Mouse (Mus musculus): ENCODE measurements at regions not wholly inside any gene's neighbourhood (a gene's known extent, or its start where the extent isn't known, plus 50 kb on each side); places are given as distances from the start of the nearest gene placed in this dataset.

GRCm38 (mm10) chr7:90030486-90031250 lies 49.9 kb upstream of the Eed start:
- CTCF ChIA-PET, result no interaction called here

- CTCF ChIA-PET, result interaction anchor here (0.6 kb wide), 1 partner anchor 135 kb away, joined by 3 read pairs; no protein-coding TSS in a partner anchor
These were observed 52.3 kb upstream of the Eed start for GRCm38 (mm10) chr7:90033086-90033485.

GRCm38 (mm10) chr7:90033640-90034312 lies 53.0 kb upstream of the Eed start:
- CTCF ChIA-PET, result interaction anchor here (0.6 kb wide), 1 partner anchor 134 kb away, joined by 3 read pairs; no protein-coding TSS in a partner anchor

DNA sequence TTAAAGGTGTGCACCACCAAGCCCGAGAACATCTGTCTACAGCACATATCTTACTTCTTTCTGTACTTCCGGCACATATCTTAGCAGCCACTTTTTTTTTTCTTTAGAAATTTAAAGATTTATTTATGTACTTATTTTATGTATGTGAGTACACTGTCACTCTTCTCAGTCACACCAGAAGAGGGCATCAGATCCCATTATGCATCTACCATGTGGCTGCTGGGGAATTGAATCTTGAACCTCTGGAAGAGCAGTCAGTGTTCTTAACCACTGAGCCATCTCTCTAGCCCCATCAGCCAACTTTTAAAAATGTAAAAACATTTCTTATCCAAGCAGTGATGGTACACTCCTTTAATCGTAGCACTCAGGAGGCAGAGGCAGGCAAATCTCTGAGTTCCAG lies 53.7 kb upstream of the Eed start:
- CTCF ChIA-PET, result no interaction called here

DNA sequence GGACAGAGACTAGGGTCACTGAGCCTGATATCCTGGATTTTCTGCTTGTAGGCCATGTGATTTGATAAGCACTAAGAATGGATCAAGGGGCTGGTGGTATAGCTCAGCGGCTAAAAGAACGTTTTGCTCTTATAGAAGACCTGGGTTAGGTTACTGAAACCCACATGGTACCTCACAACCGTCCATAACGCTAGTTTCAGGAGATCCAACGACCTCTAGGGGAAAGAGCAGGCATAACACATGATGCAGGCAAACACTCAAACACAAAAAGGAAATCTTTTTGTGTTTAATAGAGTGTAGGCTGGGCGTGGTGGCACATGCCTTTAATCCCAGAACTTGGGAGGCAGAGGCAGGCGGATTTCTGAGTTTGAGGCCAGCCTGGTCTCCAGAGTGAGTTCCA lies 54.6 kb upstream of the Eed start:
- CTCF ChIA-PET, result no interaction called here

DNA sequence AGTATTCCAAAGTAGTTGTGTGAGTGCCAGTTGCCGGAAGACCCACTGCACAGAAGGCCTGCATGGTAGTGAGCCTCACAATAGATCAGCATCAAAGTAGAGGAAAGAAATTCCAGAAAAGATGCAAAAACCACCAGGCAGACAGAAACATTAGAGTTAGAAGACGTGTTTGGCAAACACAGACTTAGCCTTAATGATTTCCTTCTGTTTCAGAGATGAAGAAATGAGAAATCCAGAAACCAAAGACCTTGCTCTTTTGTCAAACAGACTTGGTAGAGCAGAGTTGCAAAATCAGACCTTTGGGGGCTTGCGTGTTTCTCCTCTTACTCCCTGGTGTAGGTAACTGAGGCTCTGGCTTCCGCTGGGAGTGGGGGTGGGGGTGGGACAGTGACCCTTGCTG lies 57.0 kb upstream of the Eed start:
- CTCF ChIA-PET, result no interaction called here

DNA sequence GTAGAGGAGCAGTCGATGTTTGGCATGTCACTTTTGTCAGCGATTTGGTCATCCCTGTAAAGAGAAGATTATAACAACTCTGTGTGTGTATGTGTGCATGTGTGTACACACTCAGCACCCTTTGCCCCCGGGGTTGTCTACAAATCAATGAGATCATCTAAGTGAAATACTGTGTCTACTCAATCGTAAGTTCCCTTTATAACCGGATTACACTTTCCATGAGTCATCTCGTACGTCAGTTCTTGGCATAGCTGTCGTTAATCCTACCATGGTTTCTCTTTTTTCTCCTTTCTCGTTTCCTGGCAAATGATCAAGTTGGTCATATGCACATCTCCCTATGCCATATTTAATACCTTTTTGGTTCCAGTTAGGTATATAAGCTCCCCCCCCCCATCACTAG lies 58.7 kb upstream of the Eed start:
- CTCF ChIA-PET, result interaction anchor here (0.5 to 0.8 kb wide), 4 partner anchors 9 to 103 kb away, joined by 3 to 10 read pairs (median 4); no protein-coding TSS in a partner anchor

- CTCF ChIA-PET, result interaction anchor here (0.7 kb wide), 1 partner anchor 108 kb away, joined by 5 read pairs; no protein-coding TSS in a partner anchor
These were observed 60.0 kb upstream of the Eed start for GRCm38 (mm10) chr7:90040581-90041340.

GRCm38 (mm10) chr7:90041565-90042024 lies 60.8 kb upstream of the Eed start:
- CTCF ChIA-PET, result interaction anchor here (0.5 kb wide), 1 partner anchor 72 kb away, joined by 3 read pairs; no protein-coding TSS in a partner anchor

DNA sequence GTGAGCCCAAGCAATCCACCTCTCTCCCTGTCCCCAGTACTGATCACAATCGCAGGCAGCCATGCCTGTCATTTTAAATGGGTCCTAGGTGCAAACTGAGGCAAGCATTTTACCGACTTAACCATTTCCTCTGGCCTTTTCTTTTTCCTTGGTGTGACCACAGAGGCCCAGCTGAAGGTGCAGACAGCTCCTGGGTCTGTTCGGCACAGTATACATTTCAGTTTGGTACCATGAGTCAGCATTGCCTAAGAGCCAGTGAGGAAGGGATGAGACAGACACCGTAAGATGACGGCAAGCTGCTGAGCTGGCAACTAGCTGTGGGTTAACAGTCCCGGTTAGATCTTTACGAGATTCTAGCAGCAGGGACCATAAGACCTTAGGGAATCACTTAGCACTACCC lies 61.6 kb upstream of the Eed start:
- CTCF ChIA-PET, result interaction anchor here (1.1 kb wide), 1 partner anchor 9 kb away, joined by 3 read pairs; no protein-coding TSS in a partner anchor

GRCm38 (mm10) chr7:90043526-90043925 lies 62.7 kb upstream of the Eed start:
- CTCF ChIA-PET, result no interaction called here

GRCm38 (mm10) chr7:90044100-90044698 lies 63.4 kb upstream of the Eed start:
- CTCF ChIA-PET, result no interaction called here

- CTCF ChIA-PET, result no interaction called here
These were observed 64.5 kb upstream of the Eed start for GRCm38 (mm10) chr7:90045208-90045800.

- CTCF ChIA-PET, result no interaction called here
These were observed 65.4 kb upstream of the Eed start for GRCm38 (mm10) chr7:90046228-90046627.

DNA sequence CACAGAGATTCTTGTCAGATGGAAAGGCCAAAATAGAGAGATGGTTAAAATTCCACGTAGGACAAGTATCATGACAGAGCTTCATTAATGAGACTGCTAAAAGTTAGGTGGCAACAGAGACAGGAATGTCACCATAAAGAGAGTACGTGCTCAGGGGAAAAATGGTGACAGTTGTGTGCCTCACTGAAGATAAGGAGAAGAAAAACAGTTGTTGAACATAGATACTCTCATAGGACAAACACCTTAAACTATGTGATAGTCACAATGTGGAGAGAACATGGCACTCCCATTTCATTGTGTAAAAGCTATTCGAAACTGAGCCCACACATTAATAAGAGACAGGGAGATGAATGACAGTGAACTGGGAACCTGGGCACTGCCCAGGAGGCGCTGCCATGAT lies 66.1 kb upstream of the Eed start:
- CTCF ChIA-PET, result no interaction called here

- CTCF ChIA-PET, result interaction anchor here (0.7 kb wide), 1 partner anchor 9 kb away, joined by 4 read pairs; no protein-coding TSS in a partner anchor
These were observed 67.9 kb upstream of the Eed start for GRCm38 (mm10) chr7:90048401-90049307.

- CTCF ChIA-PET, result no interaction called here
These were observed 69.1 kb upstream of the Eed start for GRCm38 (mm10) chr7:90049831-90050237.

DNA sequence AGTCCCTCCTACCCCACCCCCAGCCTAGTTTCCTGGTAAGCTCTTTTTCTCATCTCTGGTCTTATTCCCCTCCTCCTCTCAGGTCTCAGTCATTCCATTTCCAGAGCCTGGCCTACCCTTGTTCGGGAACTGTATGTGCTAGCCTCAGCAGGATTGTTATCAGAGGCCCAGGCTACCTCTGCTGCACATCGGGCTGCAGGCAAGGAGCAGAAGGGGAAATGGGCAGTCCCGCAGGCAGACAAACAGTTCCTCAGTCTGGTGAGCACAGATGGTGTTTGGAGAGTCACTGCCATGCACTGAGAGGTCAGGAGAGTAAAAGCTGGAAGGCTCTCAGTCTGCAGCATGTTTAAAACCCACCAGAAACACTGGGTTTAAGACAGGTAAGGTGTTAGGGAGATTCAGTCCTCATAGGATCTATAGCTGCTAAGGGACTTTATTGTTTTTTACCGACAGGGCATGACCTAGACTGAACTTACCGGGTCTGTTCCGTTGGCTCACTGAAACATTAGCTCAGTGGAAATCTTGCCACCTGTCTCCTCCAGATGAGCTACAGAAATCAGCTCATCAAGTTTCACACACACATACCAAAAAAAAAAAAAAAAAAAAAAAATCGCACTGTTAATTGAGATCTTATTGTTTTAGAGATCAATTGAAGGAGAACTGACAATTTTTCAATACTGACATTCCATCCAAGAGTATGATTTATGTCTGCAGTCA lies 74.2 kb upstream of the Eed start:
- CTCF ChIA-PET, result no interaction called here

GRCm38 (mm10) chr7:90057947-90058346 lies 72.1 kb upstream of the Picalm start:
- CTCF ChIA-PET, result no interaction called here

- CTCF ChIA-PET, result interaction anchor here (0.6 kb wide), 1 partner anchor 19 kb away, joined by 3 read pairs; no protein-coding TSS in a partner anchor
These were observed 71.4 kb upstream of the Picalm start for GRCm38 (mm10) chr7:90058636-90059035.
